Mouse (Mus musculus): ENCODE results near the gene Frg2f1.

DNA sequence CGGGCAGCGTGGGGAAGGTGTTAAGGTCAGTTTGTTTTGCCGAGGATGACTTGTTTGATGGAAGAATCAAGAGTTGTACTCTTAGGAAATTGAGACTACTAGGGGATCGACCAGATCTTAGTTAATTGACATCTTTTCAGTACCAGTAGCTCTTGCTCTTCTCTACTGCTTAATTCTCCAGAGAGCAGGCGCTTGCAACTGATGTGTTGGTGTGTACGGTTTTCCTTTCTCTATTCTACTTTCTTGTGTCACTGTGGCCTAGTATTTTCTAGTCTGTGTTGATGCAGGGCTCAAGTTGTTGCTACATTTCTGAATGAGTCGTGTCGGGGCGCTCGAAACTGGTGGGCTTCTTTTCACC is 1.2 kb upstream of the Frg2f1 start:
- TF ChIP-seq CTCF (conservative IDR thresholded peaks at IDR 0.05; ENCODE audit: insufficient read depth, insufficient read length, low read depth, low read length), result no peak
- no peak for TF ChIP-seq POLR2A (IDR thresholded peaks at IDR 0.05; ENCODE audit: low read depth, low read length)
